Mouse (Mus musculus): ENCODE results near the gene Aldh3b2.

Gene Aldh3b2

DNA sequence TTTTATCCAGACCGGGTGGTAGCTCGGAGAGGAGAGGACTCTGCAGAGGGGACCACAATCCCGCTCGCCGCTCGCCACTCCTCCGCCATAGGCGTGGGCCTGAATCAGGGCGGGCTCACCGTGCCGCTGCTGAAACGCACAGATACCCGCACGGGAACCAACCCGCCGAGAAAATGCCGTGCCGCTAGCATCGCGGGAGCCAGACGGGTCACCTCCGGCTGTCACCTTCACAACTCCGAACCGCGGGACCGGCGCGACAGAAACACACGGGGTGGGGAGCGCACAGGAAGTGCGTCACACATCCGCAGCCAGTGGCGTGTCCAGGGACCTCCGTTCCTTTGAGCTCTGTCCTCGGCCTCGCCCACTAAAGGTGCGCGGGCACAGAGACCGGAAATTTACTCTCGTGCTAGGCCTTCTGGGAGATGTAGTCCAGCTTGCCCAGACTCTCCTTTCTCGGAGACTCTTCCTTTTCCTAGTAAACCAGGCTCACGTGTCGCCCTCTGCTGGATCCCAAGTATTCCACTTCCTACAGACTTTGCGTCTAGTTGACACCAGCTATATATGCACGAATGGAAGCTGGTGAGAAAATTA is 40.4 kb downstream of the Aldh3b2 start, which contains the start of gene Ndufv1:
Gene Ndufv1, minus strand, starts transcription at position 375 of the 591 bp plus-strand sequence.
- peak; percentile 97 for DNase-seq (ENCODE audit: low read depth, low spot score)

- DNase-seq (ENCODE audit: low read depth, low spot score), result no peak
Observed at GRCm38 (mm10) chr19:4013066-4013465, 40.9 kb downstream of the Aldh3b2 start.

DNA sequence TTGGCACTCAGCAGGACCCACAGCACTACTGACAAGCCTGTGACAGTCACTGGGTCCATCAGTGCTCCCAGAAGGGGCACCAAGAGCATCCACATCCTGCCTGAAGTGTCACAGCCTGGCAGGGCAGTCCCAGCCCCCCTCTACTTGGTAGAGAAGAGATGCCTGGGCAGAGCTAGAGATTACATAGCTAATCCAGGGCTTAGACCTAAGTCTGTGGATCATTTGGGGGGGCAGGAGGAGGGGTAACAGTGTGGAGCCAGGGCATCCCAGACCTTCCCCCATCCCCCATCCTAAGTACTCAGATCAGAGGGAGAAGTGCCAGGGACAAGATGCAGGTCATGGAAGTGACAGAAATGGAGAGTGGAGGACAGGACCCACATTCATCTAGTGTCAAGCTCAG is 42.7 kb downstream of the Aldh3b2 start:
- no peak for DNase-seq (ENCODE audit: low read depth, low spot score)

GRCm38 (mm10) chr19:4015635-4016034 is 43.5 kb downstream of the Aldh3b2 start:
- no peak for DNase-seq (ENCODE audit: low read depth, low spot score)

DNA sequence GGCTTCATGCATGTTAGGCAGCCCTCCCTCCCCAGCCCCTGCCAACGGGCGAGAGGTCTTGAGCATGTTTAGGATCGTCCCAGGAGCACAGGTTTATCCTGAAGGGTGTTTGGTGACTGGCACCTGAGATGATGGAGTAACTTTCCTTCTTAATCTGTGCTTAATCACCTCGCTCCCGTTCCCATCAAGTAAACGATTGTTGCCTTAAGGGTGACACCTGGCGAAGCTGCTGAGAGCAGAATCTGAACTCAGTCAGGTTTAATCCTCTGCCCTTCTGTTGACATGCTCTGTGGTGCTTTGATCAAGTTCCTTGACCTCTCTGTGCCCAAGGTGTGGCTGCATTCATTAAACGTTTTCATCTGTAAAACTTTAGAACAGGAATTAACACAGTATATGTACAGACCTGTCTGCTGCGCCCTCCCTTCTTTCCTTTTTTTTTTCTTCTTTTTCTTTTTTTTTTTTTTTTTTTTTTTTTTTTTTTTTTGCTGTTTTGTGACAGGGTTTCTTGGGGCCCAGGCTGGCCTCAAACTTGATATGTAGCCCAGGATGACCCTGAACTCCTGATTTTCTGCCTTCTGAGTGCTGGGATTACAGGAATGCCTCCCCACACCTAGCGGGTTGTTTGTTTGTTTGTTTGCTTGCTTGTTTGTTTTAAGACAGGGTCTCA is 45.9 kb downstream of the Aldh3b2 start:
- no peak for DNase-seq (ENCODE audit: low read depth, low spot score)

DNA sequence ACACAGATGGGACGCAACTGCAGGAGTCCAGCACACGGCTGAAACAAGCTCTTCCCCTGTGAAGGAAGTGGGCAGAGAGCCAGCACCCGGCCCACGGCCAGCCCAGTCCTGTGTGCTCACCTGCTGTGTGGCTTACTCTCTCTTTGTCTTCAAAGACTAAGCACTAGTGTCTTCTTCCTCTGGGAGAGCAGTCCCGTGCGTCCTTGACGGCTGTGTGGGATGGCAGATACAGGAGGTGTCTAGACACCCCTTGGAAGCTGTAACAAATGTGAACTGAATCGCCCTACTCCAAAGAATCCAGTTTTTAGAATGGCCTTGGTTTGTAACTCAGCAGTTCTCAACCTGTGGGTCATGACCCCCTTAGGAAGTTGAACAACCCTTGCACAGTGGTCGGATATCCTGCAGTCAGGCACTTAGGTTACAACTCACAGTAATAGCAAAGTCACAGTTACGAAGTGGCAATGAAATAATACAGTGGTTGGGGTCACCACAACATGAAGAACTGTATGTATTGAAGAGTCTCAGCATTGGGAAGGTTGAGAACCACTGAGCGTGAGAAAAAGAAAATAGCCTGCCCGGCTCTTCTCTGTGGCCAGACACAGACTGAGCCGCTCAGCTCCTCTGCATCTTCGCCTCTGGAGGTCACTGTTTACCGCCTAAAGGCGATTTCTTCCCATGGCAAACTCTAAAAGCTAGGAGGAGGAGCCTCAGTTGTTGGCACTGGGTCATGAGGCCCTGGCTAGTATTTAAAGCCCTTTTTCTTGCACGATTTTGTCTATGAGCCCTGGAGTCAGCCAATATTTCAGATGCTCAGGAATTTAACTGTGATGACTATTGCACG is 46.8 kb downstream of the Aldh3b2 start:
- peak; percentile 80 for DNase-seq (ENCODE audit: low read depth, low spot score)

- no peak for DNase-seq (ENCODE audit: low read depth, low spot score)
Observed at GRCm38 (mm10) chr19:4023185-4023584, 51.1 kb downstream of the Aldh3b2 start.

- DNase-seq (ENCODE audit: low read depth, low spot score), result no peak
Observed at GRCm38 (mm10) chr19:4027576-4027975, 55.4 kb downstream of the Aldh3b2 start.

Measured in CD4-positive, CD25-positive, alpha-beta regulatory T cell, adult 2 months (primary cell).